Mouse (Mus musculus) intestine, postnatal 0 days (tissue): ENCODE measurements at regions not wholly inside any gene's neighbourhood (a gene's known extent, or its start where the extent isn't known, plus 50 kb on each side); places are given as distances from the start of the nearest gene placed in this dataset.

ENCODE experiments used
- ATAC-seq: fragments of 200-750 bp; cut with Nextera tagmentation; 2 replicates; pipeline ENCODE4 v1.8.0; 2017; ENCODE audit warnings: mild to moderate bottlenecking, moderate TSS enrichment, moderate library complexity
- H3K27ac ChIP-seq: fragments of 300-500 bp; sonication (generic); 2 replicates; pipeline ENCODE4 v1.5.1; 2014; ENCODE audit warnings: mild to moderate bottlenecking, low read depth, low read length, moderate library complexity
- H3K27me3 ChIP-seq: fragments of 300-500 bp; sonication (generic); replicated peaks from 2 replicates; pipeline ENCODE4 v1.6.1; 2014; ENCODE audit warnings: low read length, mixed read lengths; ENCODE audit not compliant: control insufficient read depth, insufficient read depth
- H3K36me3 ChIP-seq: fragments of 300-500 bp; sonication (generic); 2 replicates; pipeline ENCODE4 v1.6.1; 2014; ENCODE audit warnings: mild to moderate bottlenecking, moderate library complexity; ENCODE audit not compliant: control insufficient read depth, insufficient read depth
- H3K4me1 ChIP-seq: fragments of 300-500 bp; sonication (generic); replicated peaks from 2 replicates; pipeline ENCODE4 v1.6.1; 2014; ENCODE audit warnings: antibody characterized with exemption, low read length, mixed read lengths; ENCODE audit not compliant: control insufficient read depth, insufficient read depth
- H3K4me2 ChIP-seq: fragments of 300-500 bp; sonication (generic); replicated peaks from 2 replicates; pipeline ENCODE4 v1.6.1; 2014; ENCODE audit warnings: low read depth, mild to moderate bottlenecking, moderate library complexity
- H3K4me3 ChIP-seq: fragments of 300-500 bp; sonication (generic); 2 replicates; pipeline ENCODE4 v1.5.1; 2014; ENCODE audit warnings: low read depth, low read length
- H3K9ac ChIP-seq: fragments of 300-500 bp; sonication (generic); 2 replicates; pipeline ENCODE4 v1.6.1; 2014; ENCODE audit warnings: mild to moderate bottlenecking, low read depth, low read length
- H3K9me3 ChIP-seq: fragments of 300-500 bp; sonication (generic); 2 replicates; pipeline ENCODE4 v1.6.1; 2016; ENCODE audit warnings: mixed run types; ENCODE audit not compliant: control insufficient read depth
- CTCF ChIP-seq: sonication (generic); IDR thresholded peaks from 2 replicates; pipeline ENCODE4 v1.5.1; 2016; ENCODE audit warnings: low read depth, mild to moderate bottlenecking, control low read depth, antibody characterized with exemption, moderate library complexity
- WGBS: fragments of 180-500 bp; shearing (Covaris S2); extraction: QIAGEN DNeasy Blood & Tissue Kit; methylation state at CpG from one replicate; pipeline ENCODE4 v1.1.7; 2014; 5-methylcytosine and 5-hydroxymethylcytosine counted together

- no peak overlapping the region for H3K9ac ChIP-seq
- no peak for TF ChIP-seq CTCF
- H3K27me3 ChIP-seq, result no peaks in the 10 kb centered on the region
- WGBS, result 82% methylated on average over 9 of the region's 9 CpGs
- no peak for ATAC-seq
- no peak overlapping the region for H3K27ac ChIP-seq
- H3K4me2 ChIP-seq, result no peak overlapping the region
- H3K4me1 ChIP-seq, result no peaks in the 10 kb centered on the region
- no peaks in the 10 kb centered on the region for H3K36me3 ChIP-seq
- no peak overlapping the region for H3K4me3 ChIP-seq
- H3K9me3 ChIP-seq, result no peaks in the 10 kb centered on the region
These were observed 77.5 kb upstream of the Satb2 start for GRCm38 (mm10) chr1:57055976-57056375.

- no peaks in the 10 kb centered on the region for H3K9me3 ChIP-seq
These were observed 80.8 kb upstream of the Satb2 start for GRCm38 (mm10) chr1:57059216-57059615.

GRCm38 (mm10) chr1:57075221-57075620, 96.8 kb upstream of the Satb2 start:
- 69% methylated on average over 3 of the region's 3 CpGs for WGBS
- Histone ChIP-seq H3K4me3 (no peak overlapping the region), H3K4me1 (no peaks in the 10 kb centered on the region), H3K9ac (no peak overlapping the region), H3K9me3 (no peaks in the 10 kb centered on the region), H3K4me2 (no peak overlapping the region), H3K27ac (no peak overlapping the region), H3K27me3 (no peaks in the 10 kb centered on the region), H3K36me3 (no peaks in the 10 kb centered on the region)
- ATAC-seq, result no peak
- no peak for TF ChIP-seq CTCF

More at GRCm38 (mm10) chr1:57059216-57059615, 80.8 kb upstream of the Satb2 start:
- Histone ChIP-seq H3K4me1 (no peaks in the 10 kb centered on the region), H3K27me3 (no peaks in the 10 kb centered on the region), H3K27ac (no peak overlapping the region), H3K9ac (no peak overlapping the region), H3K36me3 (no peaks in the 10 kb centered on the region), H3K4me2 (no peak overlapping the region), H3K4me3 (no peak overlapping the region)
- WGBS, result 63% methylated on average over 3 of the region's 3 CpGs
- TF ChIP-seq CTCF, result no peak
- no peak for ATAC-seq

- 69% methylated on average over 8 of the region's 8 CpGs for WGBS
- H3K9ac ChIP-seq, result no peak overlapping the region
- H3K4me2 ChIP-seq, result no peak overlapping the region
- H3K4me3 ChIP-seq, result no peak overlapping the region
- no peaks in the 10 kb centered on the region for H3K36me3 ChIP-seq
- no peaks in the 10 kb centered on the region for H3K9me3 ChIP-seq
- H3K27ac ChIP-seq, result no peak overlapping the region
- ATAC-seq, result no peak
- H3K27me3 ChIP-seq, result no peaks in the 10 kb centered on the region
- no peak for TF ChIP-seq CTCF
- H3K4me1 ChIP-seq, result no peaks in the 10 kb centered on the region
These were observed 98.2 kb upstream of the Satb2 start for GRCm38 (mm10) chr1:57076696-57077095.

- TF ChIP-seq CTCF, result no peak
- Histone ChIP-seq H3K4me1 (no peaks in the 10 kb centered on the region), H3K27me3 (no peaks in the 10 kb centered on the region), H3K36me3 (no peaks in the 10 kb centered on the region), H3K9me3 (no peaks in the 10 kb centered on the region), H3K27ac (no peak overlapping the region), H3K9ac (no peak overlapping the region), H3K4me2 (no peak overlapping the region), H3K4me3 (no peak overlapping the region)
- no peak for ATAC-seq
- 75% methylated on average over 4 of the region's 4 CpGs for WGBS
These were observed 101.9 kb upstream of the Satb2 start for GRCm38 (mm10) chr1:57080306-57080705.

- 82% methylated on average over 17 of the region's 17 CpGs for WGBS
- Histone ChIP-seq H3K27me3 (no peaks in the 10 kb centered on the region), H3K4me3 (no peak overlapping the region), H3K27ac (no peak overlapping the region), H3K4me1 (no peaks in the 10 kb centered on the region), H3K4me2 (no peak overlapping the region), H3K9ac (no peak overlapping the region), H3K36me3 (no peaks in the 10 kb centered on the region), H3K9me3 (no peaks in the 10 kb centered on the region)
- ATAC-seq, result no peak
- no peak for TF ChIP-seq CTCF
These were observed 104.7 kb upstream of the Satb2 start for GRCm38 (mm10) chr1:57083134-57083533.

- H3K4me3 ChIP-seq, result no peak overlapping the region
- no peaks in the 10 kb centered on the region for H3K4me1 ChIP-seq
- no peak overlapping the region for H3K27ac ChIP-seq
- H3K36me3 ChIP-seq, result no peaks in the 10 kb centered on the region
- no peak for TF ChIP-seq CTCF
- no peak overlapping the region for H3K9ac ChIP-seq
- H3K4me2 ChIP-seq, result no peak overlapping the region
- no peaks in the 10 kb centered on the region for H3K27me3 ChIP-seq
- 83% methylated on average over 6 of the region's 6 CpGs for WGBS
- no peak for ATAC-seq
- H3K9me3 ChIP-seq, result no peaks in the 10 kb centered on the region
These were observed 105.2 kb upstream of the Satb2 start for GRCm38 (mm10) chr1:57083540-57084083.
